Mouse (Mus musculus) central nervous system, embryonic 14 days (tissue): ENCODE data around the gene Dct. TPM values are rescaled to one million over a fixed set of nuclear protein-coding genes. Genes with fewer than 3 reads are reported as not detected.

Source experiments
- polyA plus RNA-seq: library from polyadenylated mRNA; depleted of rRNA; stranded (reverse); fragments of >200 nt; gene quantifications from 2 replicates; pipeline ENCODE4 v1.2.3, GENCODE M21; 2012; rRNA removed

Gene Dct
- 9.3 and 9.9 TPM in 2 replicates for polyA plus RNA-seq

DNA sequence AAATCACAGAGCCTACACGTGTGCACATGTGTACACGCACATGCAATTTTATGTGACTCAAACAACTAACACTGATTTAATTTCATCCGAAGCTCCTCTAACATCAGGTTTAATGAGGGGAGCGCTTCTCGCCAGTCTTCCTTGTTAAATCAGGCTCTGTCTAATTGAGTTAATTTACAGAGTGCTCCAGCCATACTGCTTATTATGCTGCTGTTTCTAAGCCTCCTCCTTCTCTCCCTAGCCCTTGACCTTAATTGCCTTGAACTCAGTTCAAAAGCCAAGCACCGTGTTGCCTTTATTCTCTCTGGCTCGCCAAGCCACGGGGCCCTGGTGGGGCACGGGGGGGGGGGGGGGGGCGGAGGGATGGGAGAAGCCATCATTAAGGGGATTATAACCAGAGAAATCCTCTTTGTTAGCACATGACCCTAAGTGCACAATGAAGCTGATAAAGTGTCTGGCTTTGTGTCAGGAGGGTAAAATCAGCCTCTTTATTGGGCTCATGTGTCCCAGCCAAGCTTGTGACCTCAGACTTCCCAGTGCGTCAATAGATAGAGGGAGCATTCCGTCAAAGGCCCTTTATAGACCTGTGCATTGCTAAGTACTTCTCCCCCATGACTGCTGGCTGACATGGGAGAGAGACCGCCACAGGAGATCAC is at the start of gene Dct:
TSS of gene Dct (minus strand) at position 270 of the 656 bp plus-strand sequence.

Other genes with a start within 250 kb of the Dct start
- gene Tgds, start 80.5 kb upstream of the Dct start, polyA plus RNA-seq = 24.4 and 25.6 TPM in 2 replicates
- 22.5 and 30.5 TPM in 2 replicates for gene Gpr180, start 84.9 kb upstream of the Dct start, polyA plus RNA-seq
- 21.2 and 26.3 TPM in 2 replicates for gene Sox21, start 184.8 kb upstream of the Dct start, polyA plus RNA-seq
- gene Gm9376, start 214.7 kb upstream of the Dct start, polyA plus RNA-seq = 0.07 TPM in 1 of 2 replicates, not detected in the other